Mouse (Mus musculus) thymus, adult 2 months (tissue): Measurements from ENCODE around the gene Ddit4. TPM values are rescaled to one million over a fixed set of nuclear protein-coding genes. Genes with fewer than 3 reads are reported as not detected.
"Not testable (repeated sequence)": the region's sequence is repeated elsewhere in the genome, so short reads cannot be mapped to it uniquely, and the experiment has no call there.

ENCODE experiments used
- DNase-seq: peaks from one replicate; pipeline ENCODE4 v3.0.0; 2021
- H3K27ac ChIP-seq: fragments of 200-500 bp; 2 replicates; pipeline ENCODE4 v1.5.1; 2012; ENCODE audit warnings: low read length, control low read depth; ENCODE audit not compliant: control insufficient read depth, insufficient read depth
- H3K27me3 ChIP-seq: fragments of 200-500 bp; 2 replicates; pipeline ENCODE4 v1.6.1; 2012; ENCODE audit warnings: mild to moderate bottlenecking, low read length, moderate library complexity, mixed read lengths; ENCODE audit not compliant: control insufficient read depth, insufficient read depth
- H3K36me3 ChIP-seq: fragments of 200-500 bp; 2 replicates; pipeline ENCODE4 v1.6.1; 2012; ENCODE audit warnings: mild to moderate bottlenecking, low read length, moderate library complexity; ENCODE audit not compliant: control insufficient read depth, insufficient read depth
- H3K4me1 ChIP-seq: fragments of 200-500 bp; replicated peaks from 2 replicates; pipeline ENCODE4 v1.6.1; 2012; ENCODE audit warnings: low read length; ENCODE audit not compliant: control insufficient read depth, insufficient read depth
- H3K4me3 ChIP-seq: fragments of 200-500 bp; 2 replicates; pipeline ENCODE4 v1.5.1; 2012; ENCODE audit warnings: mild to moderate bottlenecking, low read length, control low read depth, moderate library complexity; ENCODE audit not compliant: control insufficient read depth, insufficient read depth
- CTCF ChIP-seq: fragments of 200-500 bp; IDR thresholded peaks from 2 replicates; pipeline ENCODE4 v1.5.1; 2012; ENCODE audit warnings: mild to moderate bottlenecking, control low read depth, low read length, moderate library complexity, borderline replicate concordance; ENCODE audit not compliant: control insufficient read depth, poor library complexity, insufficient read depth; ENCODE audit errors: extremely low read depth
- POLR2A ChIP-seq: fragments of 200-500 bp; IDR thresholded peaks from 2 replicates; pipeline ENCODE4 v1.6.1; 2012; ENCODE audit warnings: mild to moderate bottlenecking, low read length, control low read depth, moderate library complexity; ENCODE audit not compliant: control insufficient read depth, poor library complexity, insufficient read depth; ENCODE audit errors: extremely low read depth
- WGBS: fragments of 180-500 bp; shearing (Covaris S2); methylation state at CpG from one replicate; pipeline ENCODE4 v1.1.7; 2018; 5-methylcytosine and 5-hydroxymethylcytosine counted together
- polyA plus RNA-seq: library from polyadenylated mRNA; depleted of rRNA; stranded (reverse); fragments of >200 nt; gene quantifications from 2 replicates; pipeline ENCODE4 v1.2.3, GENCODE M21; 2012; rRNA removed

Gene Ddit4
- polyA plus RNA-seq, result 157 and 190 TPM in 2 replicates

DNA sequence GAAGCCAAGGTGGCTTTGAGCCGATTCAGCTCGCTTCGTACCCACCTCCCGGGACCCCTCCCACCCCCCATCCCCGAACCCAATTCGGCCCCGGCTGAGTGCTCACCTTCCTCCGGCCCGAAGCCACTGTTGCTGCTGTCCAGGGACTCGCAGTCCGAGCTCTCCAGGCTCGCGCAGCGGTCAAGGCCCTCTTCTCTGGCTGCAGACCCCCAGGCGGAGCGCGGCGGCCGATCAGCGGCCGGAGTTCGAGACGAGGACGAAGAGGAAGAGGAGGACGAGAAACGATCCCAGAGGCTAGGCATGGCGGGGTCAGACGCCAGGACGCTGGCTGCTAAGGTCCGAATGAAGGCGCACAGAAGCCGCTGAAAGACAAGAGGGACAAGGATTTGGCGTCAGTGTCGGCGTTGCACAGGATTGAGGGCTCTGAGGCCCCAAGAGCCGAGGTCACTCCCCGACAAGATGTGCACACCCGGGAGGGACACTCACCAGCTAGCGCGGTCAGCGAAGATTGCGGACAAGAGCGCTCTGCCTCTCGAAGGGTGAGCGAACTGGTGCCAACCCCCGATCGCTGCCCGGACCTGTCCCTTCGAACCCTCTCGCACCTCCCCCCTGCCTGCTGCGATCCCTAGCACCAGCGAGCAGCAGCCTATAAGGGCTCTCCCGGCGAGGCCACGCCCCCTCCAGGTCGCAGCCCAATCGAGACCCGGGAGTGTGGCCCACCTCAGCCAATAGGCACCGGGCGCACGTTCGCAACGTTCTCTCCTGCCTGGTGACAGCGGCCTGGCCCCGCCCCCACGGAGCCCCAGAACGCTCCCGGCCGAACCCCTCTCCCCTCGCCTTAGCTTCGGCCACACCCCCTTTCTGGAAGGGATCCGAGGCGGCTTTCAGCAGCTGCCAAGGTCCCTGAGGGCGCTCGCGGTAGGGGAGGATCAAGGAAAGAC is at the start of gene Ddit4:
Gene Ddit4, minus strand, starts transcription at position 624 of the 941 bp plus-strand sequence.
- peaks cover 12% of the 10 kb centered on the region for H3K36me3 ChIP-seq
- H3K4me3 ChIP-seq, result peak within 1 kb of the TSS; percentile 89
- no peaks in the 10 kb centered on the region for H3K27me3 ChIP-seq
- under 1% methylated on average over 76 of the region's 76 CpGs for WGBS
- H3K4me1 ChIP-seq, result peaks cover 21% of the 10 kb centered on the region
- DNase-seq, result peak; percentile 100
- H3K27ac ChIP-seq, result peak within 1 kb of the TSS; percentile 85
- TF ChIP-seq CTCF (0 out of 2 replicates have a peak, but pooled peaks have one; percentile 9), POLR2A (peak; percentile 100)

DNA sequence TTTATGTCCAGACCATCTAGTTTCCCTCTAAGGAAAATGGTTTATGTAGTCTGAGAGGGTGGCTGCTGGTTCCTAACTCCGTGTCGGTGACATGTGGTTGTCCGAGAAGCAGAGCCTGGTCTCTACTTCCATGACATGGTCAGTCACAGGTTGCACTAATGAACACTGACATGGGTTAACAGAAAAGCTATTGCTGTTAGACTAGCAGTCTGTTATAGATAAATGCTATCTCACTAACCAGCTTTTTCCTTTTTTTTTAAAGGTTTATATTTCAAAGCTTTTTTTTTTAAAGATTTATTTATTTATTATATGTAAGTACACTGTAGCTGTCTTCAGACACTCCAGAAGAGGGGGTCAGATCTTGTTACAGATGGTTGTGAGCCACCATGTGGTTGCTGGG is 47.4 kb upstream of the Ddit4 start:
- H3K36me3 ChIP-seq, result peaks cover 20% of the 10 kb centered on the region
- H3K4me3 ChIP-seq, result no peak overlapping the region
- H3K27me3 ChIP-seq, result no peaks in the 10 kb centered on the region
- 94% methylated on average over 3 of the region's 3 CpGs for WGBS
- H3K27ac ChIP-seq, result no peak overlapping the region
- TF ChIP-seq CTCF (no peak), POLR2A (no peak)
- peaks cover 26% of the 10 kb centered on the region for H3K4me1 ChIP-seq
- DNase-seq, result no peak

- Histone ChIP-seq H3K4me1 (peaks cover 24% of the 10 kb centered on the region), H3K4me3 (no peak overlapping the region), H3K36me3 (peaks cover 26% of the 10 kb centered on the region), H3K27me3 (no peaks in the 10 kb centered on the region), H3K27ac (no peak overlapping the region)
- no peak for TF ChIP-seq CTCF
- no peak for TF ChIP-seq POLR2A
- DNase-seq, result peak; percentile 62
- WGBS, result 21% methylated on average over 7 of the region's 7 CpGs
Measured at GRCm38 (mm10) chr10:59997591-59997990, 46.0 kb upstream of the Ddit4 start.

GRCm38 (mm10) chr10:59995889-59996288 is 44.3 kb upstream of the Ddit4 start:
- H3K4me3 ChIP-seq, result no peak overlapping the region
- WGBS, result 97% methylated on average over 6 of the region's 6 CpGs
- no peaks in the 10 kb centered on the region for H3K27me3 ChIP-seq
- TF ChIP-seq CTCF (no peak), POLR2A (no peak)
- no peak for DNase-seq
- no peak overlapping the region for H3K27ac ChIP-seq
- H3K4me1 ChIP-seq, result peaks cover 18% of the 10 kb centered on the region
- peaks cover 26% of the 10 kb centered on the region for H3K36me3 ChIP-seq

GRCm38 (mm10) chr10:59993813-59994212 is 42.2 kb upstream of the Ddit4 start:
- 89% methylated on average over 2 of the region's 3 CpGs for WGBS
- H3K4me1 ChIP-seq, H3K4me3 ChIP-seq, H3K27me3 ChIP-seq, DNase-seq, H3K27ac ChIP-seq: not testable (repeated sequence)
- H3K36me3 ChIP-seq, result peaks cover 45% of the 10 kb centered on the region

GRCm38 (mm10) chr10:59992024-59992423 is 40.4 kb upstream of the Ddit4 start:
- DNase-seq, result no peak
- Histone ChIP-seq H3K4me1 (peaks cover 9% of the 10 kb centered on the region; the same call in 1 of the 2 replicates), H3K36me3 (peaks cover 63% of the 10 kb centered on the region), H3K4me3 (no peak overlapping the region), H3K27ac (no peak overlapping the region), H3K27me3 (no peaks in the 10 kb centered on the region)
- TF ChIP-seq CTCF (no peak), POLR2A (no peak)
- 80% methylated on average over 8 of the region's 8 CpGs for WGBS
